Mouse (Mus musculus) heart, postnatal 4 days (tissue): Measurements from ENCODE around the gene Vmn1r203. TPM values are rescaled to one million over a fixed set of nuclear protein-coding genes. Genes with fewer than 3 reads are reported as not detected.
"Not testable (repeated sequence)": the region's sequence is repeated elsewhere in the genome, so short reads cannot be mapped to it uniquely, and the experiment has no call there.

Experiments
- DNase-seq: peaks from one replicate; pipeline ENCODE4 v3.0.0; 2021
- total RNA-seq, 2 experiments: library from RNA; stranded (reverse); gene quantifications; 2 replicates each; pipeline ENCODE4 v1.2.3; 2021

Vmn1r203 gene
- total RNA-seq: not detected

DNA sequence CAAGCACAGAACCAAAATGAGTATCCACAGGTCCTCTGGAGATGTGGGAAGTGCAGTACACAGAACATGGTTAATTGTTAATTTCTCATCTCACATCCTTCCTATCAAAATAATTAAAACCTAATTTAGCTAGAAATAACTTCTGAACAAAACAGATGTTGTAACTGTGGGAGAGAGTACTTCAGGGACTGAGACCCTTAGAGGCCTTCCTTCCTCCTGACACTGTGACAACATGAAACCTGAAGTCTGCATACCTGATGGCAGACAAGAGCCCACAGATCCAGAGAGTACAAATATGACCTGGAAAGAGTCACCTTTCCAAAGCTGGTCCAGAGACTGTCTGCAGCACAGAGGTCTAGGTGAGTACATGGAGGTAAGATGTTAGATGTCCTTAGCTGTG is at the start of gene Vmn1r203:
Vmn1r203 (plus strand) TSS at position 301 of the 400 bp plus-strand sequence.
- DNase-seq: no peak

DNA sequence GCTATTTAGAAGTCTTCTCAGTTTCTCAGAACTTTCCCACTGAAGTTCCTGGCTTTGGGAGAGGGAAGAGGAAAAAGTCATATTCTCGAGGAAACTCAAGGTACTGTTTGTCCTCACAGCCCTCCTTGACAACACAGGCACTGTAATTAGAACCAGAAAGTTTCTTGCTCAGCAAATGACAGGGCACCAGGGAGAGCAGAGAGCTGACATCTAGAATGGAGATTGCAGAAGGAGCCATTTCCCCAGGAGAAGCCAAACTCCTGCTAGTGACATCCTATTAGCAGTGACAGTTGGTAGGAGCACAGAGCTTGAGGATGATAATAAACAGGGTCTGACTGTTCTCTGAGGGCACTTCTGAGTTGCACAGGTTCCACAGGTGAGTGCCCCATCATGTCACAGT is 46.3 kb upstream of the Vmn1r203 start, which contains the start of gene Vmn1r201:
Vmn1r201 (plus strand) TSS at position 301 of the 400 bp plus-strand sequence.
- DNase-seq: no peak

GRCm38 (mm10) chr13:22502431-22502830 is 15.5 kb upstream of the Vmn1r203 start:
- DNase-seq: no peak

GRCm38 (mm10) chr13:22505281-22505680 is 12.6 kb upstream of the Vmn1r203 start, which contains the start of gene Vmn1r202:
TSS of gene Vmn1r202 (minus strand) at chr13:22505381.
- DNase-seq: no peak

DNA sequence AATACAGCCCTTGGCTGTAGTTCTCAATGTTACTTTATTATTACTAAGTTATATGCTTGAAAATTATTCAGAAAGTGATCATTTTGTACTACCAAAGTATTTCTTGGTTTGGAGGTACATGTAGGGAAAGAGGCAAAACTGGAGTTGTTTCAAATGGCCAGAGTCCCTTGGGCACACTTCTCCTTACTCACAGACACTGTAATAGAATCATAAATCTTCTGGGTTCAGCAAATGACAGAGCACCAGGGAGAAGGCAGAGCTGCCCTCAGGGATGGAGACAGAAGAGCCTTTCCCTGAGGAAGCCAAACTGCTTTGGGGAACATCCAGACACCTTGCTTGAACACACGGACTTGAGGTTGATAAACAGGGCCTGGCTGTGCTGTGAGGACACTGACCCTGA is 35.0 kb downstream of the Vmn1r203 start, which contains the start of gene Vmn1r204:
Vmn1r204 (plus strand) TSS at position 301 of the 400 bp plus-strand sequence.
- not testable (repeated sequence) for DNase-seq

GRCm38 (mm10) chr13:22574911-22575310 is 57.0 kb downstream of the Vmn1r203 start:
- DNase-seq: not testable (repeated sequence)

Other genes starting within 250 kb of the Vmn1r203 start
- not detected for gene Vmn1r195, start 247.6 kb upstream of the Vmn1r203 start, total RNA-seq
- gene Vmn1r196, start 228.2 kb upstream of the Vmn1r203 start, total RNA-seq: not detected
- gene Vmn1r197, start 193.5 kb upstream of the Vmn1r203 start, total RNA-seq: not detected
- not detected for gene Vmn1r198, start 167.8 kb upstream of the Vmn1r203 start, total RNA-seq
- not detected for gene Vmn1r199, start 138.3 kb upstream of the Vmn1r203 start, total RNA-seq
- gene Vmn1r200, start 127.7 kb upstream of the Vmn1r203 start, total RNA-seq: not detected
- not detected for gene Vmn1r201, start 46.2 kb upstream of the Vmn1r203 start, total RNA-seq
- under 1 TPM in 1 of 2 experiments, not detected in 1; 0.05 TPM for gene Vmn1r202, start 12.7 kb upstream of the Vmn1r203 start, total RNA-seq
- gene Vmn1r204, start 35.1 kb downstream of the Vmn1r203 start, total RNA-seq: not detected
- gene Vmn1r205, start 74.9 kb downstream of the Vmn1r203 start, total RNA-seq: not detected
- gene Vmn1r206, start 106.1 kb downstream of the Vmn1r203 start, total RNA-seq: not detected
- not detected for gene Vmn1r207-ps, start 211.5 kb downstream of the Vmn1r203 start, total RNA-seq